Mouse (Mus musculus): ENCODE measurements around the gene Nol11.

DNA sequence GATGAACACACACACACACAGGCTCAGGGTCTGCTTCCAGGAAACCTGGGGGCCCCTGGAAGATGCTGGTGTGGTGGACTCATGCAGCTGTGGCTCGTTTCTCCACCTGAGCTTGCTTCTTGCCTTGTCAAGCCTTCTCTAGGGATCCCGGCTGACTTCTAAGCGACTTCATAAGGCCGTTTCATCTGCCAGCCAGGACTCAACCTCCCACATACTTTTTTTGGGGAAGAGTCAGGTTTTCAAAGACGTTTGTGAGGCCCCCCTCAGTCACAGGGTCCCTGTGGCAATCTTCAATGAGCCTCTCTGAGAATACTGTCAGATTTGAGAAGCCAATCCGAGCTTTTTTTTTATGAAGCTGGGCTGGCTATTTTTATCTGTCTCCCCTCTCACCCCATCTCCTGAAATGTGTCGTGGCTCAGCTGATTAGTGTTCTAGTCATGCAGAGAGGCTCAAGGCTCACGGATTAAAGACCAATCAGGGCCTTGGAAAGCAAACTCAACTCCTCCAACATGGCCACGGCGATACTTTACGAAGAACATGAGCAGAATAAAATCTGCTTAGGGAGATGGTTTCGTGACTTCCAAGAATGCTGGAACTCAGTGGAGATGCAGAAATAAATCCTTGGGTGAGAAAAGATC lies 33.5 kb upstream of the Nol11 start:
- TF ChIP-seq UBTF (IDR thresholded peaks at IDR 0.05; ENCODE audit: low read depth, low read length) (no peak), CTCF (conservative IDR thresholded peaks at IDR 0.05 in 1 of 2, IDR thresholded peaks at IDR 0.05 in 1 of 2; ENCODE audit: low read depth in 2 of 2, low read length in 2 of 2) (no peak), MAFK (IDR thresholded peaks at IDR 0.05; ENCODE audit: insufficient replicate concordance, low read length) (no peak), NRF1 (IDR thresholded peaks at IDR 0.05; ENCODE audit: low read depth, low read length) (no peak), ETS1 (conservative IDR thresholded peaks at IDR 0.05; ENCODE audit: low read depth, low read length) (no peak), TBP (conservative IDR thresholded peaks at IDR 0.05; ENCODE audit: low read depth, low read length) (no peak), ZC3H11A (IDR thresholded peaks at IDR 0.05; ENCODE audit: low read depth, low read length) (no peak), IRF4 (IDR thresholded peaks at IDR 0.05; ENCODE audit: low read depth, low read length) (no peak), GABPA (IDR thresholded peaks at IDR 0.05; ENCODE audit: insufficient replicate concordance, low read depth, low read length) (no peak), POLR2A (IDR thresholded peaks at IDR 0.05; ENCODE audit: low read depth, low read length) (no peak), EP300 (IDR thresholded peaks at IDR 0.05; ENCODE audit: low read length) (no peak), RAD21 (IDR thresholded peaks at IDR 0.05; ENCODE audit: low read depth, low read length) (no peak), JUND (conservative IDR thresholded peaks at IDR 0.05; ENCODE audit: low read depth, low read length) (no peak)
